Mouse (Mus musculus) cerebellum, adult 9-11 months (tissue): ENCODE results near the gene Frs2.

Experiments
- DNase-seq: peaks from one replicate; pipeline ENCODE4 v3.0.0; 2022

Frs2 gene

DNA sequence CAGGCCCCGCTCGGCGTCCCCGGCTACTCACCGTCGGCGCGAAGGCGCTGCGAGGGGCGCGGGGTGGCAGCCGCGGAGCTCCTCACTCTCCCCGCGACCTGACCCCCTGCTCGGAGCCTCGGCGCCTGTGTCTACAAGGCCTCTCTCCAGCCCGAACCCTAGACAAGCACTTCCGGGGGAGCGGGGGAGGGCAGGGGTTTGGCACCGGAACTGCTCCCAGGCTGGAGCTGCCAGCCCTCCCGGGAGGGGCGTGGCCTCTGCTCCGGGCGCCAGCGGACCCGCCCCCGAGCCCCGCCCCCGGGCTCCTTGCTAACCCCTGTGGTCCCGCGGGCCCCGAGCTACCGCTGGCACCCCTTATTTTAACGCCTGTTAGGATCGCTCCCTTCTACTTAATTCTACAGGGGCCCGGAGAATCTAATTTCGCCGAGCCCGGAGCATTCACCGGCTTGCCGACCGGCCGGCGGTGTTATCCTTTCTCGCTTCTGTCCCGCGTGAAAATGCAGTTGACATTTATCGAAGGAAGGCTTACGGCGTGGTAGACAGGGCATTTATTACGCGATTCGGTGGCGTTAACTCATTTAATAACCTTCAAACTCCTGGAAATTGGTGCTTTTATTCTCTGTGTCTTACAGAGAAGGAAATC is at the start of gene Frs2:
Frs2 (minus strand) TSS at position 174 of the 643 bp plus-strand sequence.
- DNase-seq = peak; percentile 95

DNA sequence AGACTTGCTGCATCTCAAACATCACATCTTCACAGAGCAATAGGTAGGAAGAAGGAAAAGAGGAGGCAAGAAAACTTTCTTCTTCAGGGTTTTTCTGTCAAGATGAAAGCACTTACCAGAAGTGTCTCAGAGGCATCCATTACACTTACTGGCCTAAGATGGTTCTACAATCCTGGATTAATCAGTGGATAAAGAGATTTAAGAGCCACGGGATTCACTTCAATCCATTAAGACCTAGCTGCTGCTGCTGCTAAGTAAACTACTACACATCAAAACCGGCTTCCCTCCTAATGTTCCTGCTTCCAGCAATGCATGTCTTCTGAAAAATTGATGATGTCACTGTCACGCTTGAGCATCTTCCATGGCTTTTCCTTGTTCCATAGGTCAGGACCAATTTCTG is 48.4 kb upstream of the Frs2 start:
- DNase-seq = no peak

- DNase-seq = no peak
Observed at GRCm38 (mm10) chr10:117195748-117196147, 47.4 kb upstream of the Frs2 start.

DNA sequence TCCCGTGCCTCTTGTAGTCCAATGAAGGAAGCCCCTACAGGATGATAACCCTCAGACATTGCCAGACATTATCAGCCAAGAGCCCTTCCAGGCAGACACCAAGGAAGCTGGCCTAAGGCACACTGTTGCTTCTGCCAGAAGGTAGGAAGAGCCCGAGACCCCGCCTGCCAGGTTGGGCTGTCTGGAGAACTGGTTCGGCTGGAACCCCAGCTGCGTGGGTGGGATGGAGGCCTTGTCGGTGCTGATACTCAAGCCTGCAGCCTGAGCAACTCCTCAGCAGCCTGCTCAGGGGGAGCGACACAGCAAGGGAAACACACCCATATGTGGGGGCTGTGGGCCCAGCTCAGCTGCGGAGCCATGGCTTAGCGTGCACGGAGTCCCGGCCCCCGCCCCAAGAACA is 46.7 kb upstream of the Frs2 start:
- no peak for DNase-seq

GRCm38 (mm10) chr10:117193364-117193763 is 45.0 kb upstream of the Frs2 start:
- DNase-seq = no peak

DNA sequence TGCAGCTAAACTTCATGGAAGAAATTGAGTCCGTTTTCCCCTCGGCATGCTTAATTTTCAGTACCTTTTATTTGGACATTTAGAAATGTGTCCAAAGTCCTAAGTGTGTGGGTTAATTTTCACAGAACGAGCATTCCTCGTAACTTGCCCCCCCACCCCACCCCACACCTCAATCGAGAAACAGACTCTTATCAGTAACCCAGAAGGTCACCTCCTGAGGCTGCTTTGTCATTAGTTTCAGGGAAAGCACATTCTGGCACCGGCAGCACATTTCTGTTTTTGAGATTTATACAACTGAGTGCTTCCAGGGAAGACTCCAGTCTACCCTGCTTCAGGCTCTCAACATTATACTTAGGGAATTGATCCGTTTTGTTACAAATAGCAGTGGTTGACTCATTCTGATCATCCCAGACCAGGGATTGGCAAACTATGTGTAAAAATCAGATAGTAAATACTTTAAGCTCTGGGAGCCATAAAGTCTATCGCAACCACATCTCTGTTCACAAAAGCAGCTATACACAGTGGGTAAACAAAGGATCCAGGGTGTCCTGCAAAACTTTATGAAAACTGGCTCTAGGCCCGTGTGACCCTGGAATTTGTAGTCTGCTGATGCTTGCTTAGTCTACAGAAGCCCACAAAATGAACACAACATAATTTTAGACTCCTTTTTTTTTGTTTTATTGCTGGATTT is 37.2 kb upstream of the Frs2 start:
- DNase-seq = no peak

DNA sequence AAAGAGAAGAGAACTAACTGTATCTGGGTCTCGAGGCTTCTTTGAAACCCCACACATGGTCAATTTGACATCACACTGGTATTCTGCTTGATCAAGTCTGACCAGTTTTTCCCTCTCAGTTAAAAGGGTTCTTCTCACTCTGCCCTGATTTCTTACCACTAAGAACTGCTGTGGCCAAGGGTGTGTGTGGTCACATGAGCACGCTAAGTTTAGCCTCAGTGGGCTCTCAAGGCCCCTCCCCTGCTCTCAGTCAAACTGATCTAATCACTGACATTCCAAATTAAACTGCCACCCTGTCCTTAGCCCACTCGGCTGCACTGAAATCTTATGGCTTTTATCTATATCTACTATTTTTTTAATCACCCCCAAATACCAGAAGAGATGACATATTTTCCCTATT is 32.8 kb upstream of the Frs2 start:
- no peak for DNase-seq

- DNase-seq = no peak
Observed at GRCm38 (mm10) chr10:117174645-117175044, 26.3 kb upstream of the Frs2 start.

GRCm38 (mm10) chr10:117173566-117174438 is 25.5 kb upstream of the Frs2 start:
- DNase-seq = no peak

GRCm38 (mm10) chr10:117173111-117173510 is 24.8 kb upstream of the Frs2 start:
- DNase-seq = no peak

DNA sequence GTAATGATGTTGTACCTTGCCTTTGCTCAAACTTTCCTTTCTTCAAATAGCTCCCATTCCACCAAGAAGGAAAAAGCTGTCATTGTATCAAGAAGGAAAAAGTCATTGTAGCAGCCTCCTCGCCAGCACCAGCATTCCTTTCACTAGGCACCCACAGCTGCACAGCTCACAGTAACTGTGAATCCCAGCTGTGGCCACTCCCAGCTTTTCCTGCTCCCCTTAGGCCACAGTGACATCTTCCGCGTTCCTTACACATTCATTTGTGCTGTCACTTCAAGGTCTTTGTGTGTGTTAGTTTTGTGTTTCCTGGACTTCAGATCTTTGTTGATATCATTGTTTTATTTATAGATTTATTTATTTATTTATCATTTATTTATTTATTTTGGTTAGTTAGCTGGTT is 23.7 kb upstream of the Frs2 start:
- no peak for DNase-seq

- DNase-seq = no peak
Observed at GRCm38 (mm10) chr10:117166785-117167425, 18.6 kb upstream of the Frs2 start.

DNA sequence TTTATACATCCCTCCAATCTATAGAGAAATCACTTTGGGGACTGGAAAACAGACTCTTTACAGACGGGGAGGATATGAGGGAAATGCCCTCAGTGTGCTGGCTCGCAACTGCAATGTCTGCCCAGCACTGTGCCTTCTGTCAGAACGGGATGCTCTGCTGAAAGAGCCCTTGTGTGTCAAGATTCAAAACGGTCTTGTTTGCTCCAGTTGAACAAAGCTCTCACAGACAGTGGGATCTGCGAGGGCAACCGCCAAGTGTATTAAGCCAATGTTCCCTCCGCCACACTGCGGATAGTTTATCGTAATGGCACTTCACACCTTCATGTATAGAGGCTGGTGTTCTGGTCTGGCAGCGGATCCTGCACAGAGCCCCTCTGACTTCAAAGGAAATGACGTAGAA is 14.3 kb upstream of the Frs2 start:
- no peak for DNase-seq

GRCm38 (mm10) chr10:117160099-117160498 is 11.8 kb upstream of the Frs2 start:
- no peak for DNase-seq

DNA sequence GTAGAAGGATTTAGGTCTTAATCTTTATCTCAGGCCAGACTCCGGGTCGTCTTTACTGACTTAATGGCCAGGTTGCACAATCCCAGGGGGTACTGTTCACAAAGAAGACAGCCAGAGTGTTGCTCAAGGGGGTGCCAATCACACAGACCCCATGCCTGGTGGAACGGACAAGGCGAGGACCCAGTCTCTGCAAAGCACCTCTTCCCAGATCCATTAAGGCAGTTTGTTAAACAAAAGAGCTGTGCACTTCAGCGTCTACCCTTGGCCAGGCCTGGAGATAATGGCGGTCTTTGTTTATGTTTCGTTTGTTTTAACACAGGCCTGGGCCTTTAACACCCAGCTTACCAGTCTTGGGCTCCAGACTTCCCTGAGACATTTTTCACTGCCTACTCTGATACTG is 3.9 kb upstream of the Frs2 start:
- no peak for DNase-seq

GRCm38 (mm10) chr10:117151676-117152075 is 3.3 kb upstream of the Frs2 start:
- no peak for DNase-seq

- DNase-seq = no peak
Observed at GRCm38 (mm10) chr10:117151241-117151640, 2.9 kb upstream of the Frs2 start.

- DNase-seq = no peak
Observed at GRCm38 (mm10) chr10:117150764-117151163, 2.4 kb upstream of the Frs2 start.

DNA sequence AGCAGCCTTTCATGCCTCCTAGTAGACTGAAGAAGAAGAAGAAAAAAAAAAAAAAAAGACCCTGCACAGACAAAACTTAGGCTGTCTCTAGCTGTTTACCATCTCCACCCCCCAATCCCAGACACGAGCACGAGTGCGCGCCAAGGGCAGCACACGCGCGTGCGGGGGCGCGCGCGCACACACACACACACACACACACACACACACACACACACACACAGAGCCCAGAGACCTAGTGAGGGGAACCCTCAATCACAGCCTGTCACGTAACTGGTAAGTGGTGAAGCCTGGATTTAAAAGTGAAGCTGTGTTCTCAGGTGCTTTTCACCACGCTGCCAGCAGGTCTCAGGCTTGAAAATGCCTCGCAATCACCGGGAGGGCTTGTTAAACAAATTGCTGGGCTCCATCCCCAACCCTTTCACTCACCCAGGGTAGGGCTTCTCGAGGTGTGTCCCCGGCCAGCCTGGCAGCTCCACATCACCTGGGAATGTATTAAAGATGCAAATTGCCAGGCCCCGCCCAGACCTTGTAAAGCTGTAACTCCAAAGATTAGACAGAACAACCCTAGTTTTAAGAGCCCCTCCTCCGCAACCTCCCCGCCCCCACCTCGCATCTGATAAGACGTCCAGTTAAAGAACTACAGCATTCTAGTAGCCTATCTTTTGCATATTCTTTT is 1.7 kb upstream of the Frs2 start:
- peak; percentile 61 for DNase-seq

DNA sequence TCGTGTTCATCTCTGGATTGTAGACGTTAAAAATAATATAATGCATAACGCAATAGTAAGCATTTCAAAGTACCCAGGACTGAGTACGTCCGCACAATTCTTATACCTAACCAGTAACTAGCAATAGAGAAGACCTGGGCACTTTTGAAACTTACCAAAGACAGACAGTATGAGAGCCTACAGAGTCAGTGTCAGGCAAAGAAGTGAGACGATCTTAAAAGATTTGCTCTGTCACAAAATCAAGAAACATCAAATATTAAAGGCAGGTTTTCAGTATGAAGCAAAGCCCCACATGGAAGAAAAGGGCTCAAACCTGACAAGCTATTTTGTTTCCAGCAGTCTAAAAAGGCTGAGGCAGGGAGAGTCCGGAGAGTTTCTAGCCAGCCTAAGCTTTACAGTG is 907 bp upstream of the Frs2 start:
- no peak for DNase-seq

DNA sequence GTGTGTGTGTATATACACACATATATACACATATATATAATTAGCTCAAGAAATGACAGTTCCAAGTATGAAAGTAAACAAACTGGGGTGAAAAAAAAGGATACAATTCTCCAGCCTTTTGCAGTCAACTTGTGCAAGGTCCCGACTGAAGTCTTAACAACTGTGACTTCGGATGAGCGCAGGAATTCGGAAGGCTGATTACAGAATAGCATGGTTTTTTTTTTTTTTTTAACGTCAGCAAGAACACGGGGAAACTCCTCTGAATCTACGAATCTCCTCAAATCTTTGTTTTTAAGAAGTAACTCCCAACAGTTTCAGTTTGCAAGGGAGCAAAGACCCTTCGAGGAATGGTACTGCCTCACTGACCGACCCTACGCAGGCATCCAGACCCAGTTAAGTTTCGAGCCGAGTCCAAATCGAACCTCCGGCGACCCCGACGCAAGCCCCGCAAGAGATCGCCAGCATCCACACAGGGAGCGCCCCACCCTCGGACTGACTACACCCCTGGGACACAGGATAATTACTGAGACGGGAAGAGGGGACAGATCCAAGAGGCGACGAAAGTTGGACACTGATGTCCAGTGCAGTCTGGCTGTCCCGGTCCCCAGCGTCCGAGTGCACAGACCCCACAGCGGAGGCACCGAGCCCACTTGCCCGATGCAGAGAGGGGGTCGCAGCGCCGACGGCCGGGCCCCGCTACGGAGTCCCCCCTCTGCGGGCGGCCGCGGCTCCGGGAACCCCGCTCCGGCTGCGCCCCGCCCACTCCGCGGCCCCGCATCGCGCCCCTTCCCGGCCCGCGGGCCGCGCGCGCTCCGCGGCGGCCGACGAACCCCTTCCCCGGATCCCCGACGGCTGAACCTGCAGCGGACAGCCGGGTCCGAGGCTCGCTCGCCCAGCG is 622 bp downstream of the Frs2 start:
- DNase-seq = peak; percentile 58

GRCm38 (mm10) chr10:117146421-117146820 is 1.9 kb downstream of the Frs2 start:
- DNase-seq = no peak
